ENCODE assay signal across 28 mouse cellular contexts in genomic region chr14:31951894-31952293, GRCm38 (mm10).
"Had no signal": no experiment of that assay in that cellular context is flagged by ENCODE, and none has a peak within 500 bp of the region (broad histone marks: within the 10 kb centered on the region; RNA-seq: fewer than 3 reads in every experiment).

No protein-coding gene starts in this region.

- H3K4me1 ChIP-seq: embryonic facial prominence, embryonic 12.5 days; embryonic facial prominence, embryonic 13.5 days; embryonic facial prominence, embryonic 15.5 days had no signal

- H3K36me3 ChIP-seq: embryonic facial prominence, embryonic 10.5 days; embryonic facial prominence, embryonic 12.5 days; embryonic facial prominence, embryonic 13.5 days; embryonic facial prominence, embryonic 15.5 days; forebrain, embryonic 10.5 days; forebrain, embryonic 12.5 days had no signal

- H3K9me3 ChIP-seq: embryonic facial prominence, embryonic 10.5 days; embryonic facial prominence, embryonic 12.5 days; embryonic facial prominence, embryonic 13.5 days; embryonic facial prominence, embryonic 15.5 days; forebrain, embryonic 10.5 days; forebrain, embryonic 12.5 days; forebrain, embryonic 13.5 days had no signal

- H3K4me2 ChIP-seq: embryonic facial prominence, embryonic 12.5 days; embryonic facial prominence, embryonic 13.5 days; embryonic facial prominence, embryonic 15.5 days; forebrain, embryonic 12.5 days; forebrain, embryonic 13.5 days had no signal

- DNase-seq: cerebellum, adult 2 months; cerebellum, adult 8-10 months; cerebellum, adult 9-10 months; cerebellum, adult 9-11 months; cerebellum, postnatal 10 days; cerebellum, postnatal 14 days; cerebellum, postnatal 25 days; cerebellum, postnatal 36 days; embryo, embryonic 11 days; forebrain, postnatal 0 days; gastrocnemius, adult 2 months; gastrocnemius, postnatal 10 days; gastrocnemius, postnatal 14 days; gastrocnemius, postnatal 25 days; gastrocnemius, postnatal 36 days; heart, adult 11 months; heart, adult 18-20 months; heart, adult 2 months had no signal

- H3K27ac ChIP-seq: embryonic facial prominence, embryonic 10.5 days; embryonic facial prominence, embryonic 12.5 days; embryonic facial prominence, embryonic 13.5 days; embryonic facial prominence, embryonic 15.5 days; forebrain, embryonic 10.5 days; forebrain, embryonic 12.5 days; forebrain, embryonic 13.5 days; gastrocnemius, adult 2 months; heart, adult 2 months had no signal

- H3K4me3 ChIP-seq: embryonic facial prominence, embryonic 10.5 days; embryonic facial prominence, embryonic 12.5 days; embryonic facial prominence, embryonic 13.5 days; embryonic facial prominence, embryonic 15.5 days; erythroblast, embryonic 14.5 days; forebrain, embryonic 10.5 days; forebrain, embryonic 12.5 days; forebrain, embryonic 13.5 days; gastrocnemius, adult 2 months; heart, adult 2 months had no signal

- H3K9ac ChIP-seq: embryonic facial prominence, embryonic 12.5 days; embryonic facial prominence, embryonic 13.5 days; embryonic facial prominence, embryonic 15.5 days; forebrain, embryonic 12.5 days; forebrain, embryonic 13.5 days; forebrain, postnatal 0 days had no signal

- H3K27me3 ChIP-seq: embryonic facial prominence, embryonic 12.5 days; embryonic facial prominence, embryonic 13.5 days; embryonic facial prominence, embryonic 15.5 days; forebrain, embryonic 12.5 days; forebrain, embryonic 13.5 days had no signal

- ATAC-seq: forebrain, embryonic 13.5 days; forebrain, embryonic 14.5 days; forebrain, embryonic 16.5 days; forebrain, postnatal 0 days had no signal
